Mouse (Mus musculus): ENCODE data around the gene Olfr1222.
"Not testable (repeated sequence)": the region's sequence is repeated elsewhere in the genome, so short reads cannot be mapped to it uniquely, and the experiment has no call there.

Olfr1222 gene

DNA sequence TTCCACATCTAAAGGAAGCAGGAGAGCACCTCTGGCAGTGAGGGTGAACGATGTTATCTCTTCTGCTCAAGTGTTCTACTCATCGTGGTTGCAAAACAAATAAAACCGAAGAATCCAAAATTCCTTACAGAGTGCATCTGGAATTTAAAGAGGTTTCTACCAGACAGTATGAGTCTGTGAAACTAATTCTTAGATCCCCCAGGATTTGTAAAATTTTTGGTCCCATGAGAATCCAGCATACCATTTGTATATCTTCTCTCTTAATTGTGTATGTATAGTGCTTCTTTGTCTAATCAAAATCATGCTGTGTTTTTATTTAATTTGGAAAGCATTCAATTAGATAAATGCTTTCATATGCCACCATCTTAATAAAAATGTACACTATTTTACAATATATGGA lies at the start of gene Olfr1222:
Olfr1222 (minus strand) TSS at position 101 of the 400 bp plus-strand sequence.
- no peak for DNase-seq (ENCODE audit: low spot score in 2 of 2)

DNA sequence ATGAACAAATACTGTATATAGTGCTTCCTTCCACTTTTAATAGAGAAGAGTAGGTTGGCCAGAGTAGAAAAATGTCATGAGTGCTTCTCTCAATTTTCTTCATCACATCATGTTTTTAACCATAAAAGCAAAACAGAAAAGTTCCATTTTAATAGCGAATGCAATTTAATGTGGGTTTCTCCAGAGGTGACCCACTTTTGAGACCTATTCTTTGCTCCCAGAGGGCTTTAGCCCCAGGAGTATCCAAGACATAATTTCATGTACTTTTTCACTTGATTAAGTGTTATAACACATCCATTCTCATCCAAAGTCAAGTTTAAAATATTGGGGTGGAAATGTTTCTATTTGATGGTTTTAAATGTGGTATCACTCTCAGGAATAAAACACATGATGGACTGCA lies 41.7 kb upstream of the Olfr1222 start, which contains the start of gene Olfr1225:
Olfr1225 (minus strand) TSS at position 101 of the 400 bp plus-strand sequence.
- no peak for DNase-seq (ENCODE audit: low spot score in 2 of 2)

DNA sequence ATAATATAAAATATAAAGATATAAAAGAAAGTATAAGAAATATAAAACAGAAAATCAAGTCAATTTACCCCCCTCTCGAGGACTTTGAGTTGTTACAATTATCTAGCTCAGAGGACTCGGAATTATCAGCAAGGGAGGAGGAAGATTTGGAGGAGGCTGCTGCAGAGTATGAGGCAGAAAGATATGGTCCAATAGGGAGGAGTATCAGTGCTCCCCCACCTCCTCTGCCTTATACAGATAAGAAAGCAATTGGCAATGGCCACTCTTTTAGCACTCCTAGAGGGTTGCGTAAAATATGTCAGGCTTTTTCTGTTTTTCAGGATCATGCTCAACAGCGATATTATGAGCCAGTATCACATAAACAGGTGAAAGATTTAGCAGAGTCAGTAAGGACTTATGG lies 31.9 kb upstream of the Olfr1222 start:
- not testable (repeated sequence) for DNase-seq (ENCODE audit: low spot score in 2 of 2)

DNA sequence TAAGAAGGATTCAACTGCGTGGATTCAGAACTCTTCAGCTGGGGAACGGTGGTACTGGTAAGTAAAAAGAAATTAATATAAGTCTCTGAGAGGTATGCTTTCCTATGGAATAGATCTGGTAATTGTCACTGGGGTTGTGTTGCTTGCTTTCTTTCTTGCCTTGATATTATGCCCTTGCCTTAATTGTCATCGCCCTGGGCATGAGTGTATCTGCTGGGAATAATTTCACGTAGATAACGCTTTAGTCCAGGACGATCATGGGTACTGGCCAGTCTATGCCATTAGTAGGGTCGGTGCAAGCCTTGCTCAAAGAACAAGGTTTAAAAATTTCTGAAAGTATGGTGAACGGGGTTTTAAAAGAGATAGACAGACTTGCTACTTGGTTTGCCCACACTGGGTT lies 31.1 kb upstream of the Olfr1222 start, which contains the start of gene Olfr1224-ps1:
Olfr1224-ps1 (minus strand) TSS at position 101 of the 400 bp plus-strand sequence.
- DNase-seq (ENCODE audit: low spot score in 2 of 2): not testable (repeated sequence)

DNA sequence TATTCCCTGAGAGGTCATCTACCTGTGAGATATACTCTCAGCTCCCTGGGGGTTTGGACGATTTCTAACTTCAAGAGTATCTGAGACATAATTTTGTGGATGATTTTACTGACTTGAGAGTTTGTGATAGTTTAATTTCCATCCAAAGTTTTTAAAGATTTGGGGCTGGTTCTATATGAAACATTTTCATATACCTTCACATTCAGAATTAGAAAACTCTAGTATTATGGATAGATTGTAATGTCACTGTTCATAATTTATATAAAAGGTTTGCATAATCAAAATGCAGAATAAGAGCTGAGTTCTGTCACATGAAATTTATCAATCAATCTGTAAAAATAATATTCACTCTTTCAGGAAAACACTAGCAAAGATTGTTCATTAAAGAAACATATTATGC lies 18.6 kb upstream of the Olfr1222 start, which contains the start of gene Olfr1223:
Olfr1223 (minus strand) TSS at position 101 of the 400 bp plus-strand sequence.
- no peak for DNase-seq (ENCODE audit: low spot score in 2 of 2)

DNA sequence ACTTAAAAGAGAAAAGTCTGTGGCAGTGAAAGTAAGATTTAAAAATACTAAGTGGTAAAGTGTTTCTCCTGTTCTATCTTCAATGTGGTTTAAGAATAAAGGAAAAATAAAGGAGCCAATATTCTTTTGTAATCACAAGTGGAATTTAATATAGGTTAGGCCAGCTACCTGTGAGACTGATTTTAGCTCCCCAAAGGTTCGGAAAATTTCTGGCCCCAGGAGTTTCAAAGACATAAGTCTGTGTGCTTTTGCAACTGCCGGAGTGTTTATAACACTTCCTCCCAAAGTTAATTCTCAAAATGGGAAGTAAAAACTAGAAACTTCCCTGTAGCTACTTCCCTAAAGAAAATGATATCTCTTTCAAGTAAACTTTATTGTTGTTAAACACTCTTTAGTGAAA lies 15.7 kb downstream of the Olfr1222 start, which contains the start of gene Olfr1221:
Olfr1221 (minus strand) TSS at position 101 of the 400 bp plus-strand sequence.
- DNase-seq (ENCODE audit: low spot score in 2 of 2): no peak

DNA sequence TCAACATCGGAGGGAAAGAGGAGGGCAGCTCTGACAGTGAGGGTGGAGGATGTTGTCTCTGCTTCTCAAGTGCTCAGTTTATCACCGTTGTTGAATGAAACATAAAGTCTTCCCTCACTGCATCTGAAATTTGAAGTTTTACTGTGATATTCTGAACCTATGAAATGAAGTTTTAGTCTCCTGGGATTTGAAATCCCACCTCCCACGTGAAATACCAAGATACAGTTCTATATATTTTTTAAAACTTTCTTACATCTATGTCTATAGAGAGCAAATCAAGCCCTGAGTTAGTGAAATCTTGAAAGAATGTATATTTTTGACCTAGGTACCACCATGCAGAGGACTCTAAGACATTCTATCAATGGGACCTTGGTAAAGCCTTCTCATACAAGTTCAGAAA lies 26.1 kb downstream of the Olfr1222 start, which contains the start of gene Olfr1220:
Olfr1220 (minus strand) TSS at position 101 of the 400 bp plus-strand sequence.
- no peak for DNase-seq (ENCODE audit: low spot score in 2 of 2)

DNA sequence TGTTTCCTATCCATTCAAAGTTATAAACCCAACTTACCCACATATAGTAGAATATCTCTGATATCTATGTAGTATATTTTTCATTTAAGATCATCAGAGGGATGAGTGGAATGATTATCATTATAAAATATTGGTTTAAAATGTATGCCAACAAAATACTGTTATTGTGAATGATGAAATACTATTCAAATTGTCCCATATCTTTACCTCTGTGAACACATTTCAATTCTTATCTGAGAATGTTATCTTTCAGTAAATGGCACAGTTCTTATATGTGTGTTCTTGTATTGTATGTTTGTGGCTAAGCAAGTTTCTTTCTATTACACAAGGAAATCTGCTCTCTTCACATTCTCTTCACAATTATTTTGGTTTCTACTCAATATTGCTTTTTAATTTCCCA lies 27.2 kb downstream of the Olfr1222 start:
- no peak for DNase-seq (ENCODE audit: low spot score in 2 of 2)

DNA sequence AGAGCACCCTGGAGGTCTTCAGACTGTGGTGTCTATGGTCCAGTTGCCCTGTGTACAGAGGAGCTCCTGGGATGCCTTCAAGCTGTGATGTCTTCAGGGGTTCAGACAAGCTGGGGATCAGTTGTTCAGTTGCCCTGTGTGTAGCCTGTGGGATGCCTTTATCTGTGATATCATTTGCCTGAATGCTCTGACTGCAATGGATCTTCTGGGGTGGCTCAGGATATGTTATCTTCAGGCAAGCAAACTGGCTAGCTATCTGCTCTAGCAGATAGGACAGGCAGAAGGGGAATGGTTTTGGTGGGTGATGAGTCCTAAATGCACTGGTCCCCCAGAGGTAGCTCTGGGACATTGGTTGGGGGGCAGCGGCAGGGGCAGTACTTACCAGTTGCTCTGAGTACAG lies 39.0 kb downstream of the Olfr1222 start:
- DNase-seq (ENCODE audit: low spot score in 2 of 2): no peak

DNA sequence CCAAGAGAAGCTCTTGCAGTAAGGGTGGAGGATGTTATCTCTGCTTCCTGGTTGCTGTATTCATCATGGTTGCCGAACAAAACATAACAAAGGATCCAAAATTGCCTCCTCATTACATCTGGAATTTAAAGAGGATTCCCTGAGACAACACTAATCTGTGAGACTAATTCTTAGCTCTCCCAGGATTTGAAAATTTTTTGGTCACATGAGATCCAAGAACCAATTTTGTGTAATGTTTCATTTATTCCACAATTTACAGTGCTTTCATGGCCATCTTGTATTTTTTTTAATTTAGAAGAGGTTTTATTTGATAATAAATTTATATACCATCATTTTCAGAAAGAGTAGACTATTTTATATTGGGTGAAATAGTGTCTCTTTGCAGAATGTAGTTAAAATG lies 49.4 kb downstream of the Olfr1222 start, which contains the start of gene Olfr1219:
Olfr1219 (minus strand) TSS at position 101 of the 400 bp plus-strand sequence.
- no peak for DNase-seq (ENCODE audit: low spot score in 2 of 2)

DNA sequence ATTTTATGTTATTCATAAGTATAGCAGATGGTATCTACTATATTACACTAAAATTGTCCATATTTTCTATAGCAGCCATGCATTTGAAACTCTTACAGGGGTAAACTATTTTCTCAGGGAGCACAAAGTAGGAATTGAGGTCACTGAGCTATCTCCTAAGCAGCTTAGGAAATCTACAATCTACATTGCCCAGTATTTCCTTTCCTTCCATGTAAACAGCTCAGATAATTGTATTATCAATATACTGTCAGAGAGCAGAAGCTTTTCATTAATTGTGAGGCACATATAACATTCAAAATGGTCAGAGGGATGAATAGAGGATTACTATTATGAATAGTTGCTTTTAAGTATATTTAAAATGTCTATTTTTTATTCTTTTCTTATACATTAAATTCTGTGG lies 51.4 kb downstream of the Olfr1222 start:
- no peak for DNase-seq (ENCODE audit: low spot score in 2 of 2)

All from spleen, postnatal 10 days (tissue).